Mouse (Mus musculus) ES-E14 (cell line): ENCODE results near the gene Cdh3. TPM values are rescaled to one million over a fixed set of nuclear protein-coding genes. Genes with fewer than 3 reads are reported as not detected.

Experiments used
- DNase-seq: peaks from one replicate; pipeline ENCODE4 v3.0.0-alpha.2; 2013; ENCODE audit warnings: low read depth, low spot score
- H3K27ac ChIP-seq: 2 replicates; pipeline ENCODE4 v1.5.1; 2012; ENCODE audit warnings: low read depth, mild to moderate bottlenecking, low read length, moderate library complexity, mixed read lengths; ENCODE audit not compliant: poor library complexity, insufficient read depth, severe bottlenecking
- H3K36me3 ChIP-seq: 2 replicates; pipeline ENCODE4 v1.6.1; 2012; ENCODE audit warnings: mild to moderate bottlenecking, low read length, moderate library complexity, mixed read lengths; ENCODE audit not compliant: control insufficient read depth, poor library complexity, insufficient read depth, severe bottlenecking
- H3K4me1 ChIP-seq, 2 experiments: fragments of 150-350 bp in 1 of 2; sonication (generic) in 1 of 2; 2 replicates each; pipeline ENCODE4 v1.6.1; 2012; ENCODE audit warnings: low read length in 2 of 2, mild to moderate bottlenecking in 1 of 2, mixed read lengths in 1 of 2; ENCODE audit not compliant: control insufficient read depth in 2 of 2, insufficient read depth in 2 of 2, poor library complexity in 1 of 2
- H3K4me3 ChIP-seq, 2 experiments: fragments of 150-350 bp in 1 of 2; sonication (generic) in 1 of 2; 2 replicates each; pipeline ENCODE4 v1.5.1; 2012; ENCODE audit warnings: low read length in 2 of 2, low read depth in 1 of 2, mild to moderate bottlenecking in 1 of 2, mixed read lengths in 1 of 2; ENCODE audit not compliant: insufficient read depth in 1 of 2, poor library complexity in 1 of 2, severe bottlenecking in 1 of 2
- H3K9ac ChIP-seq: 2 replicates; pipeline ENCODE4 v1.6.1; 2012; ENCODE audit warnings: low read depth, mild to moderate bottlenecking, low read length, mixed read lengths; ENCODE audit not compliant: poor library complexity, insufficient read depth, severe bottlenecking
- H3K9me3 ChIP-seq: fragments of 150-350 bp; sonication (generic); 2 replicates; pipeline ENCODE4 v1.6.1; 2012; ENCODE audit warnings: low read depth, mild to moderate bottlenecking, low read length; ENCODE audit not compliant: control insufficient read depth, insufficient read depth
- CHD2 ChIP-seq: IDR thresholded peaks from 2 replicates; pipeline ENCODE4 v1.6.1; 2014; ENCODE audit warnings: mild to moderate bottlenecking, low read depth, low read length, inconsistent platforms
- HCFC1 ChIP-seq: IDR thresholded peaks from 2 replicates; pipeline ENCODE4 v1.6.1; 2012; ENCODE audit warnings: low read length, inconsistent platforms, borderline replicate concordance; ENCODE audit not compliant: insufficient read depth
- MAFK ChIP-seq: IDR thresholded peaks from 2 replicates; pipeline ENCODE4 v1.6.1; 2014; ENCODE audit warnings: mild to moderate bottlenecking, low read depth, low read length, inconsistent platforms; ENCODE audit not compliant: insufficient read depth
- ZC3H11A ChIP-seq: IDR thresholded peaks from 2 replicates; pipeline ENCODE4 v1.6.1; 2012; ENCODE audit warnings: low read depth, mild to moderate bottlenecking, inconsistent platforms, low read length, borderline replicate concordance
- ZNF384 ChIP-seq: IDR thresholded peaks from 2 replicates; pipeline ENCODE4 v1.6.1; 2012; ENCODE audit warnings: low read depth, low read length, inconsistent platforms
- in situ Hi-C, 2 experiments: fragments of 600-800 bp; cut with MboI; formaldehyde crosslinking; loops; one replicate each; pipeline ENCODE4 v1.15.1; 2025; ENCODE audit warnings: low sequenced_read_pairs in 2 of 2, inconsistent platforms in 1 of 2; ENCODE audit not compliant: unreplicated experiment in 2 of 2
- total RNA-seq: library from RNA; depleted of rRNA; stranded (reverse); fragments of 300-350 nt; gene quantifications from 2 replicates; pipeline ENCODE4 v1.2.3, GENCODE M21; 2012

The Cdh3 gene
- total RNA-seq, 1 experiment: 16.8 TPM

- Histone ChIP-seq H3K9ac (no peak overlapping the region), H3K27ac (peak overlapping the region; percentile 52; the same call in 1 of the 2 replicates), H3K4me3 (no peak overlapping the region), H3K9me3 (no peaks in the 10 kb centered on the region), H3K36me3 (peaks cover 10% of the 10 kb centered on the region; the same call in 1 of the 2 replicates), H3K4me1 (peaks cover 0 to 12% of the 10 kb centered on the region in 2 experiments; a peak in 2 of 4 replicates)
- TF ChIP-seq CHD2 (no peak), ZC3H11A (no peak), HCFC1 (no peak), MAFK (no peak), ZNF384 (no peak)
- in situ Hi-C loops: loop anchor here (5.0 to 25.0 kb wide), 2 partner anchors 95 to 115 kb away; partner anchors contain the start of gene Zfp90 (in 1 of the 2)
- DNase-seq: peak; percentile 75
Measured at GRCm38 (mm10) chr8:106527241-106528036, 16.7 kb downstream of the Cdh3 start.

- Histone ChIP-seq H3K36me3 (peaks cover 9% of the 10 kb centered on the region; the same call in 1 of the 2 replicates), H3K9ac (no peak overlapping the region), H3K4me3 (no peak overlapping the region), H3K9me3 (no peaks in the 10 kb centered on the region), H3K27ac (no peak overlapping the region), H3K4me1 (peaks cover 0 to 12% of the 10 kb centered on the region in 2 experiments; a peak in 2 of 4 replicates)
- TF ChIP-seq ZNF384: no peak
- no peak for TF ChIP-seq HCFC1
- TF ChIP-seq ZC3H11A: no peak
- TF ChIP-seq MAFK: no peak
- TF ChIP-seq CHD2: no peak
- no peak for DNase-seq
- in situ Hi-C loops: loop anchor here (5.0 to 25.0 kb wide), 2 partner anchors 96 to 116 kb away; partner anchors contain the start of gene Zfp90 (in 1 of the 2)
Measured at GRCm38 (mm10) chr8:106528596-106529249, 18.0 kb downstream of the Cdh3 start.

GRCm38 (mm10) chr8:106529885-106530482 lies 19.3 kb downstream of the Cdh3 start:
- Histone ChIP-seq H3K36me3 (peaks cover 5% of the 10 kb centered on the region; the same call in 1 of the 2 replicates), H3K4me3 (no peak overlapping the region), H3K9me3 (no peaks in the 10 kb centered on the region), H3K27ac (no peak overlapping the region), H3K4me1 (peaks cover 0 to 12% of the 10 kb centered on the region in 2 experiments; a peak in 2 of 4 replicates), H3K9ac (no peak overlapping the region)
- no peak for DNase-seq
- in situ Hi-C loops: loop anchor here (5.0 to 25.0 kb wide), 2 partner anchors 98 to 118 kb away; partner anchors contain the start of gene Zfp90 (in 1 of the 2)
- TF ChIP-seq ZC3H11A (no peak), CHD2 (no peak), ZNF384 (no peak), HCFC1 (no peak), MAFK (no peak)

- no peak overlapping the region for H3K4me3 ChIP-seq
- no peak overlapping the region for H3K9ac ChIP-seq
- H3K36me3 ChIP-seq: peaks cover 4% of the 10 kb centered on the region; the same call in 1 of the 2 replicates
- H3K27ac ChIP-seq: no peak overlapping the region
- DNase-seq: no peak
- in situ Hi-C loops: loop anchor here in 1 of 2 experiments (25.0 kb wide), 1 partner anchor 118 kb away; the partner anchor contains the start of gene Zfp90
- peaks cover 0 to 12% of the 10 kb centered on the region in 2 experiments; a peak in 2 of 4 replicates for H3K4me1 ChIP-seq
- TF ChIP-seq CHD2: no peak
- TF ChIP-seq ZC3H11A: peak; percentile 86
- TF ChIP-seq MAFK: no peak
- H3K9me3 ChIP-seq: no peaks in the 10 kb centered on the region
Measured at GRCm38 (mm10) chr8:106530566-106530965, 19.9 kb downstream of the Cdh3 start.
